Mouse (Mus musculus) heart, postnatal 25 days (tissue): ENCODE results near the gene Strn3. TPM values are rescaled to one million over a fixed set of nuclear protein-coding genes. Genes with fewer than 3 reads are reported as not detected.

Source experiments
- total RNA-seq, 2 experiments: library from RNA; stranded (reverse); gene quantifications; 2 replicates each; pipeline ENCODE4 v1.2.3; 2021

Strn3 gene
- total RNA-seq, 2 experiments from 2014 or later: 104 to 105 TPM

Other genes starting within 250 kb of the Strn3 start
- under 1 TPM; 0.22 to 0.34 TPM for gene Coch, start 98.6 kb downstream of the Strn3 start, total RNA-seq
- 10 to 100 TPM; 48.8 to 55.6 TPM for gene Ap4s1, start 864 bp downstream of the Strn3 start, total RNA-seq
- gene Hectd1, start 137.6 kb upstream of the Strn3 start, total RNA-seq: 10 to 100 TPM; 76.9 to 84.5 TPM